Mouse (Mus musculus) ES-Bruce4 (cell line): Measurements from ENCODE around the gene Drc1.

Experiments used
- CTCF ChIP-seq: IDR thresholded peaks from one replicate; pipeline ENCODE4 v1.8.1; 2011; ENCODE audit warnings: low read depth, low read length
- EP300 ChIP-seq: IDR thresholded peaks from 2 replicates; pipeline ENCODE4 v1.6.1; 2011; ENCODE audit warnings: low read depth, low read length; ENCODE audit not compliant: insufficient read depth

DNA sequence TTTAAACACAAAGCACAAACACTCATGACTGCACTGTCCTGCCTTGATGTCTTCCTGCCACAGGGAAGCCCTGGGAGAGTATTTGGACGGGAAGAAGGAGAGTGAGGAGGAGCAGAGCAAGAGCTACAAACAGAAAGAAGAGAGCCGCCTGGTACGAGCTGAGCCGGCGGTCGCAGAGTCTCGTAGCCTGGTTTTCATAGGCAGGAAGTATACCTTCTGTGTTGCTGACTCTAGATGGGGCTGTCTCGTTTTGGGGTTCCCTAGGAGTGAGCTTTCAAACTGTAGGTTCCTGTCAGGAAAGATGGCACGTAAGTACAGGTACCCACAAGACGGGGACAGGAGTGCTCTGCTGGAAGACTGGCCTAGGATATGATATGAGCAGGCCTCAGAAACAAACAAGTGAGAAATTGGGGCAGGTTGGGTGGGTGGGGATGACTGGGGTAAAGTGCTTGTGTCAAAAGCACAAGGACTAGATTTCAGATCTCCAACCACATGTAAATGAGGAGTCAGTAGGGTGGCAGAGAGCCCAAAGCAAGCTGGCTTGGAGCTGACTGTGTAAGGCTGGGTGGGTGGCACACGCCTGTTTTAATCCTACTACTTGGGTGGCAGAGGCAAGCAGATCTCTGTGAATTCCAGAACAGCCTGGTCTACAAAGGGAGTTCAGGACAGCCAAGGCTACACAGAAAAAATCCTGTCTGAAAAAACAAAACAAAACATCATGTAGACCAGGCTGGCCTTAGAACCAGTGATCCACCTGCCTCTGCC lies 60.6 kb downstream of the Drc1 start:
- TF ChIP-seq EP300 (no peak), CTCF (no peak)
